23 mouse cellular contexts compared by ENCODE assay signal in genomic region chr6:134055588-134055987, GRCm38 (mm10). TPM values are rescaled to one million over a fixed set of nuclear protein-coding genes. Genes with fewer than 3 reads are reported as not detected.
A peak's percentile ranks its signal among the peaks of the same experiment; 100 is the strongest.
DNase-seq lines count a peak whose midpoint lies in the region; ATAC-seq and TF ChIP-seq lines count a peak whose summit lies in the region.
"Had no signal": no experiment of that assay in that cellular context is flagged by ENCODE, and none has a peak within 500 bp of the region (broad histone marks: within the 10 kb centered on the region; RNA-seq: fewer than 3 reads in every experiment).

No protein-coding gene starts in this region.

- 76% methylated on average over 7 of the region's 7 CpGs for WGBS in kidney, embryonic 15.5 days

- H3K4me2 ChIP-seq in kidney, embryonic 15.5 days: no peak overlapping the region
- H3K4me2 ChIP-seq: embryonic facial prominence, embryonic 12.5 days; embryonic facial prominence, embryonic 15.5 days; heart, embryonic 12.5 days; hindbrain, embryonic 12.5 days; hindbrain, embryonic 15.5 days had no signal

- peaks cover 50% of the 10 kb centered on the region for H3K4me1 ChIP-seq in bone marrow macrophage, adult 2 months (ENCODE audit: control insufficient read depth, insufficient read depth, low read length)
- peaks cover 100% of the 10 kb centered on the region for H3K4me1 ChIP-seq in megakaryocyte, embryonic 14.5 days
- H3K4me1 ChIP-seq in kidney, embryonic 15.5 days: peaks cover 41% of the 10 kb centered on the region
- H3K4me1 ChIP-seq: embryonic facial prominence, embryonic 15.5 days had no signal

- intact Hi-C loops in left cerebral cortex, postnatal 25 days (cut with DNase I): no loop called here

- H3K9ac ChIP-seq in kidney, embryonic 15.5 days: no peak overlapping the region
- H3K9ac ChIP-seq: embryonic facial prominence, embryonic 12.5 days; embryonic facial prominence, embryonic 15.5 days; heart, embryonic 12.5 days; hindbrain, embryonic 12.5 days; hindbrain, embryonic 15.5 days had no signal

- H3K4me3 ChIP-seq in bone marrow macrophage, adult 2 months (ENCODE audit: insufficient read depth, low read length): no peak overlapping the region
- H3K4me3 ChIP-seq in megakaryocyte, embryonic 14.5 days (replicated peaks): peak overlapping the region; percentile 84
- H3K4me3 ChIP-seq in kidney, embryonic 15.5 days (replicated peaks): no peak overlapping the region
- H3K4me3 ChIP-seq: embryonic facial prominence, embryonic 12.5 days; embryonic facial prominence, embryonic 15.5 days; heart, embryonic 12.5 days; hindbrain, embryonic 12.5 days; hindbrain, embryonic 15.5 days had no signal

- H3K9me3 ChIP-seq in megakaryocyte, embryonic 14.5 days: no peaks in the 10 kb centered on the region
- no peaks in the 10 kb centered on the region for H3K9me3 ChIP-seq in kidney, embryonic 15.5 days (replicated peaks)
- H3K9me3 ChIP-seq: embryonic facial prominence, embryonic 12.5 days; embryonic facial prominence, embryonic 15.5 days; heart, embryonic 12.5 days; hindbrain, embryonic 12.5 days; hindbrain, embryonic 15.5 days had no signal

- peaks cover 80% of the 10 kb centered on the region for H3K36me3 ChIP-seq in megakaryocyte, embryonic 14.5 days (replicated peaks; ENCODE audit: low read length)
- no peaks in the 10 kb centered on the region for H3K36me3 ChIP-seq in kidney, embryonic 15.5 days
- H3K36me3 ChIP-seq: embryonic facial prominence, embryonic 15.5 days; heart, embryonic 12.5 days; hindbrain, embryonic 12.5 days; hindbrain, embryonic 15.5 days had no signal

- TF ChIP-seq POLR2A in bone marrow macrophage, adult 2 months (IDR thresholded peaks at IDR 0.05; ENCODE audit: borderline replicate concordance, low read depth, low read length): no peak

- H3K27me3 ChIP-seq in megakaryocyte, embryonic 14.5 days (replicated peaks): no peaks in the 10 kb centered on the region
- no peaks in the 10 kb centered on the region for H3K27me3 ChIP-seq in kidney, embryonic 15.5 days
- H3K27me3 ChIP-seq: embryonic facial prominence, embryonic 12.5 days; embryonic facial prominence, embryonic 15.5 days; heart, embryonic 12.5 days; hindbrain, embryonic 12.5 days; hindbrain, embryonic 15.5 days had no signal

- no peak for TF ChIP-seq CTCF in bone marrow macrophage, adult 2 months (IDR thresholded peaks at IDR 0.05; ENCODE audit: low read depth, low read length)

- DNase-seq in left cerebral cortex, postnatal 25 days (ENCODE audit: low spot score in 2 of 2): no peak
- no peak for DNase-seq in cerebellum, adult 9-10 months
- DNase-seq: adrenal gland, adult 8-10 months; adrenal gland, postnatal 25 days; cerebellum, adult 11 months; cerebellum, adult 8-10 months; cerebellum, postnatal 14 days; gastrocnemius, postnatal 10 days; gastrocnemius, postnatal 36 days; heart, postnatal 14 days; heart, postnatal 4 days had no signal

- H3K27ac ChIP-seq in bone marrow macrophage, adult 2 months (ENCODE audit: insufficient read depth, low read depth, low read length): peak overlapping the region; percentile 49
- H3K27ac ChIP-seq in kidney, embryonic 15.5 days: no peak overlapping the region
- H3K27ac ChIP-seq: embryonic facial prominence, embryonic 12.5 days; embryonic facial prominence, embryonic 15.5 days; hindbrain, embryonic 12.5 days; hindbrain, embryonic 15.5 days had no signal

- ATAC-seq in granulocyte monocyte progenitor cell, adult 5-6 weeks (replicated peaks; ENCODE audit: poor library complexity, severe bottlenecking): peak; percentile 60
- no peak for ATAC-seq in kidney, embryonic 15.5 days (replicated peaks; ENCODE audit: low FRiP score)
- ATAC-seq: CD4-positive, CD25-positive, alpha-beta regulatory T cell, adult 4 months; forebrain, embryonic 14.5 days; intestine, postnatal 0 days had no signal

RNA-seq across cellular contexts. Expression of gene Etv6, which starts 20.1 kb away (rescaled TPM):
- 20.3 and 23.4 TPM in 2 replicates for polyA plus RNA-seq in bone marrow macrophage, adult 2 months (2012; ENCODE audit: insufficient read depth, insufficient read length, missing spikeins)
- total RNA-seq in granulocyte monocyte progenitor cell, adult 5-6 weeks (2014; fragmentation: Nextera tagmentation): 100 and 123 TPM in 2 replicates
- total RNA-seq in granulocyte monocyte progenitor cell, adult 5-6 weeks (2017): 75.5 and 83.9 TPM in 2 replicates
- polyA plus RNA-seq in megakaryocyte, embryonic 14.5 days (2012; ENCODE audit: insufficient read depth, low replicate concordance): 152 and 256 TPM in 2 replicates
- 10 to 100 TPM; 17.9 to 18.2 TPM for total RNA-seq in left cerebral cortex, postnatal 25 days (2021)
- polyA plus RNA-seq in kidney, embryonic 15.5 days (2015; fragmentation: Nextera tagmentation; extraction: Ambion mirVana): 11.4 and 13.0 TPM in 2 replicates
